In the genomic region with DNA sequence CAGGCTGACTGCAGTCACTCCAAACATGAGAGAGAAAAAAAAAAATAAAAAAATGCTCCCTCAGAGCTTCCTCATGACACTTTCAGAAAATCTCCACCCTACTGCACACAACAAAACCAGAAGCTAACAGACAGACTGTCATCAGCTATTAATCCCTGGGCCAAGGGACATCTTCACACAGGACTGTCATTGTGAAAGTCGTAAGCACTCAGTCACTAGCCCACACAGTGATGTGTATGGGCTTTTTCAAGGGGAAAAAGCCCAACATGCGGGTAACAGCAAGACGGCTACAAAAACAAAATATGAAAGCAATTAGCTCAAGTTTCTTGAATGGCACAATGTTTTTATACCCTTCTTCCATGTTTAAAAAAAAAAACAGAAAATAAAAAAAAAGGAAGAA, we compare ENCODE assay signal across 32 mouse cellular contexts. TPM values are rescaled to one million over a fixed set of nuclear protein-coding genes. Genes with fewer than 3 reads are reported as not detected.
"Had no signal": no experiment of that assay in that cellular context is flagged by ENCODE, and none has a peak within 500 bp of the region (broad histone marks: within the 10 kb centered on the region; RNA-seq: fewer than 3 reads in every experiment).

No protein-coding gene starts in this region.

- H3K4me1 ChIP-seq: heart, embryonic 10.5 days; heart, embryonic 12.5 days; heart, embryonic 13.5 days; heart, embryonic 15.5 days; hindbrain, embryonic 12.5 days; hindbrain, embryonic 13.5 days; hindbrain, embryonic 15.5 days; intestine, embryonic 15.5 days; kidney, embryonic 15.5 days had no signal

- H3K36me3 ChIP-seq: heart, embryonic 10.5 days; heart, embryonic 12.5 days; heart, embryonic 13.5 days; heart, embryonic 15.5 days; hindbrain, embryonic 10.5 days; hindbrain, embryonic 12.5 days; hindbrain, embryonic 13.5 days; hindbrain, embryonic 15.5 days; intestine, embryonic 15.5 days; kidney, embryonic 15.5 days had no signal

- H3K27me3 ChIP-seq: heart, embryonic 12.5 days; heart, embryonic 13.5 days; heart, embryonic 15.5 days; hindbrain, embryonic 12.5 days; hindbrain, embryonic 13.5 days; hindbrain, embryonic 15.5 days; intestine, embryonic 15.5 days; kidney, embryonic 15.5 days had no signal

- H3K9me3 ChIP-seq: heart, embryonic 10.5 days; heart, embryonic 12.5 days; heart, embryonic 13.5 days; heart, embryonic 15.5 days; hindbrain, embryonic 10.5 days; hindbrain, embryonic 12.5 days; hindbrain, embryonic 13.5 days; hindbrain, embryonic 15.5 days; intestine, embryonic 15.5 days; kidney, embryonic 15.5 days had no signal

- H3K4me2 ChIP-seq: heart, embryonic 11.5 days; heart, embryonic 12.5 days; heart, embryonic 13.5 days; heart, embryonic 15.5 days; hindbrain, embryonic 12.5 days; hindbrain, embryonic 13.5 days; hindbrain, embryonic 14.5 days; hindbrain, embryonic 15.5 days; intestine, embryonic 15.5 days; kidney, embryonic 15.5 days had no signal

- H3K27ac ChIP-seq: heart, embryonic 10.5 days; heart, embryonic 13.5 days; heart, embryonic 15.5 days; hindbrain, embryonic 10.5 days; hindbrain, embryonic 12.5 days; hindbrain, embryonic 13.5 days; hindbrain, embryonic 14.5 days; hindbrain, embryonic 15.5 days; hindbrain, postnatal 0 days; intestine, embryonic 15.5 days; kidney, embryonic 15.5 days; kidney, postnatal 0 days; layer of hippocampus, adult 2 months; left cerebral cortex, adult 2 months had no signal

- H3K4me3 ChIP-seq: heart, embryonic 10.5 days; heart, embryonic 12.5 days; heart, embryonic 13.5 days; heart, embryonic 15.5 days; hindbrain, embryonic 10.5 days; hindbrain, embryonic 12.5 days; hindbrain, embryonic 13.5 days; hindbrain, embryonic 15.5 days; intestine, embryonic 15.5 days; kidney, embryonic 15.5 days; layer of hippocampus, adult 2 months; left cerebral cortex, adult 2 months had no signal

- H3K9ac ChIP-seq: heart, embryonic 12.5 days; heart, embryonic 13.5 days; heart, embryonic 15.5 days; hindbrain, embryonic 12.5 days; hindbrain, embryonic 13.5 days; hindbrain, embryonic 14.5 days; hindbrain, embryonic 15.5 days; intestine, embryonic 15.5 days; kidney, embryonic 15.5 days had no signal

- DNase-seq: heart, postnatal 14 days; heart, postnatal 36 days; heart, postnatal 4 days; kidney, adult 11 months; kidney, adult 18-20 months; kidney, adult 2 months; kidney, adult 8-10 months; kidney, adult 9 months; kidney, postnatal 10 days; kidney, postnatal 14 days; kidney, postnatal 25 days; kidney, postnatal 36 days; kidney, postnatal 4 days; layer of hippocampus, adult 9-11 months; layer of hippocampus, postnatal 36 days had no signal

RNA-seq across cellular contexts. Expression of a gene that starts 41.9 kb away (rescaled TPM):
- polyA plus RNA-seq: inflammation-experienced regulatory T-cells, adult 6 months had no signal
